Mouse (Mus musculus) ovary, postnatal 14 days (tissue): ENCODE measurements around the gene Kank2.
A peak's percentile ranks its signal among the peaks of the same experiment; 100 is the strongest.

Experiments
- DNase-seq: peaks from one replicate; pipeline ENCODE4 v3.0.0; 2022; ENCODE audit warnings: low spot score

The Kank2 gene

DNA sequence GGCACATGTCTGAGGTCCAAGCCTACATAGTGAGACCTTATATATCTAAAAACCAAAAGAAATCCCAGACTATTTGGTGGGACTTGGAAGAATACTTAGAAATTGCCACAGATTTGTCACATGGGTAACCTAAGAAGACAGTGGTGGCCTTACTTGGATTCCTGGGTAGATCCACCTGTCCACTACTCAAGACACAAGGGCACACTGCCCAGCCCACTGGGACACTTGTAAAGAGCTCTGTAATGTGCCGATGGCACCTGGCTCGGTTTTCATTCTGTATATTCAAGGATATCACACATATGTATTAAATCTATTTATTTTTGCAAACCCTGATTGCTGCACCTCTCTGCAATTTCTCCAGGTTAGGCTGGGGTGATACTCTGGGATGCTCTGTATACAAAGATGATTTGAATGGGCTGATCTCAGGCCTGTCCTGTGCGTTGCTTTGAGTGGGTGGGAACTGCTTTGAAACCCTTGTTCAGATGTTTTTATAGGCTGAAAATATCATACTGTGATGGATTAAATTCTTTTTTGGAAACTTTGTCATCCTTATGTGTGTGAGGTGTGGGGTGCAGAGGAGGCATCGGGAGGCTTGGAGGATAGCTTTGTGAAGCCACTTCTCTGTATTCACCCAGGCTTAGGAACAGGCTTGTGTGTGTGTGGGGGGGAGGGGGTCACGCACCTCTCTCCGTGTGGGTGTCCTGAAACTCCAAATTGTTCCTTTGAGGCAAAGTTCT lies 49.0 kb downstream of the Kank2 start:
- no peak for DNase-seq

DNA sequence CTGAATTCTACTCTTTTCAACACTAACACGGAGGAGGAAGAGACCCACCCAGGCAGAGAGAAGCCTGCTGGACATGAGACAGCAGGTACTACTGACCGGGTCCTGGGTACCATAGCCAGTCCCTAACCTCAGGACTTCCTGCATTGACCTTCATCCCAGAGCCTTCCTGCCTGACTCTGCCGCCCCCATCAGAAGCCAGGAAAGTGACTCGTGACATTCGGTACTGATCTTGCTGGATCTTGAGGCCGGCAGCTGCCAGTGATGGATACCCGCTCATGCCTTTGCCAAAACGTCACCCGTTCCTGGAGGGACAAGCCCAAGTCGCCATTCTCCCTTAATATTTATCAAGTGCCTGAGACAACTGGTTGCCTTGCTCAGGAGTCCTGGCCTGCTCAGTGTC lies 50.1 kb downstream of the Kank2 start:
- no peak for DNase-seq

DNA sequence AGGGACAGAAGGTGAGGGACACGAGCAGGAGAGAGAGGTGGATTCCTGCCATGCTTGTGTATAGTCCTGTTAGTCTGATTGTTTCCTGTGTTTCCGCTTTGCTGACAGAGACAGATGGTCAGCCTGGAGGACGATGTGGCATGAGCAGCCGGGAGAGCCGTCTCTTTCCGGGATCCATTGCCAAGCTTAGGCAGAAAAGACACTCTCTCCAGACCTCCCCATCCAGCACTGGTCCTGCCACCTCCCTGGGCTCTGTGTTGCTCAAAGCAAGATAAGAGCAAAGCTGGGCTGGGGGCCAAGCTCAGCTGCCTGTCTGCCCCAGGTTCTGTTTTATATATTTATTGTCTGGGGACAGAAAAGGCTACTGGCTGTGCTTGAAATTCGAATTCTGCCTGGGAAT lies 50.5 kb downstream of the Kank2 start:
- DNase-seq: peak; percentile 35

DNA sequence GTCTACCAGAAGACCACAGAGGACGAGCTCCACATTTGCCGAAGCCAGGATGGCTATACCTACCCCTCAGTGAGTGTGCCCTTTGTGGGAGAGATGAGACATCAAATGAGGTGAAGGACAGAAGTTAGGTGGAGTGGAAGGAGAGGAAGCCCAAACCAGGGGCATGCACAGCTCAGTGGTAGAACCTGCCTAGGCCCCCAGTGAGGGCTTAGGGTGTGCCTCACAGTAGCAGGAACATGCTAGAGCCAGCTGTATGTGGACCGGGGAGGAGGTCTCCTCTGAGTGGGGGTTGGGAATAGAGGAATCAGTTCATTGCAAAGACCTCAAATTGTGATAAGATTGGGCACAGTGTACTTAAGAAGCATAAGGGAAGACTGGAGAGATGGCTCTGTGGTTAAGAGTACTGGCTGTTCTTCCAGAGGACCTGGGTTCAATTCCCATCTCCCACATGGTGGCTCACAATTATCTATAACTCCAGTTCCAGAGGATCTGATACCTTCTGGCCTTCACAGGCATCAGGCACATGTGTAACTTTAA lies 51.2 kb downstream of the Kank2 start:
- no peak for DNase-seq

DNA sequence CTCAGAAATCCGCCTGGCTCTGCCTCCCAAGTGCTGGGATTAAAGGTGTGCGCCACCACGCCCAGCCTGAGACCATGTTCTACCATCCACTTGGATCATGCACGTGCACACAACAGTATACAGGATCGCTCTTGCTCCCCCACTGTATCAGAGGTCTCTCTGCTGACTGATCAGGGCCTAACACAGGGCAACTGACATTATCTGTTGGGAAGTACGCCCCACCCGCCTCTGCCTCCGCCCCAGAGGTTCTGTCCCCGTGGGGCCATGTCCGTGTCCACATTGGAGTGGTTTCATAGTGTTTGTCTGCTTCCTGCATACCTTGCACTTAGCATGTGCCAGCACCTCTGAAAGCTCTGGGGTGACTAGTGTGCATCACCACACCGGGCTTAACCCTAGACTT lies 57.0 kb downstream of the Kank2 start:
- no peak for DNase-seq

DNA sequence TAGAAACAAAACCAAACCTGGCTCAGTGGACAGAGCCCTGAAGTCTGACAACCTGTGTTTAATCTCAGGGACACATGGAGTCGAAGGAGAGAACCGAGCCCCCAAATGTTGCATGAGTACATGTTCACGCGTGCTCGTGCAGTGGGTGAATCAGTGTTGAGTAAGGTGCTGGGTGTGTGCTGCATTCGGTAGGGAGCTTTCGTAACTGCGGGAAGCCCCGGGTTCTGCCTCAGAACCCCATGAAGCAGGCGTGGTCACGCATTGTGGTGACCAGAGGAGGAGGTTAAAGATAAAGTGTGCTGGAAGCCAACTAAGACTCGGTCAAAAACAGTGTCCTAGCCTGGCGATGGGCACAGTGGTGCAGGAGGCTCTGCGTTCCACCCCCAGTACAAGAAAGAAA lies 58.1 kb downstream of the Kank2 start:
- DNase-seq: no peak

DNA sequence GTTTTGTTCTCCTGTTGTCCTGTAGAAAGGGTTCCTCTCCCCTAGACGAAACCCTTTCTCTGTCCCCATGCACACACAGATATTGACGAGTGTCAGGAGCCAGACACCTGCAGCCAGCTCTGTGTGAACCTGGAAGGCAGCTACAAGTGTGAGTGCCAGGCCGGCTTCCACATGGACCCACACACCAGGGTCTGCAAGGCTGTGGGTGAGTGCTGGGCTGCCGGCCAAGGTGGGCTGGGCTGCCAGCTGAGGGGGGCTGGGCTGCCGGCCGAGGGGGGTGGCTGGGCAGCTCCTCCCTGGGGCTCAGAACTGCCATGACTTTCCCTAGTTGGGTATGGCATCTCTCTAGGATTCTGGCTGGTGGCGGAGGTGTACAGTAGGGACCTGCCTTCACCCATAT lies 59.8 kb downstream of the Kank2 start:
- DNase-seq: no peak

DNA sequence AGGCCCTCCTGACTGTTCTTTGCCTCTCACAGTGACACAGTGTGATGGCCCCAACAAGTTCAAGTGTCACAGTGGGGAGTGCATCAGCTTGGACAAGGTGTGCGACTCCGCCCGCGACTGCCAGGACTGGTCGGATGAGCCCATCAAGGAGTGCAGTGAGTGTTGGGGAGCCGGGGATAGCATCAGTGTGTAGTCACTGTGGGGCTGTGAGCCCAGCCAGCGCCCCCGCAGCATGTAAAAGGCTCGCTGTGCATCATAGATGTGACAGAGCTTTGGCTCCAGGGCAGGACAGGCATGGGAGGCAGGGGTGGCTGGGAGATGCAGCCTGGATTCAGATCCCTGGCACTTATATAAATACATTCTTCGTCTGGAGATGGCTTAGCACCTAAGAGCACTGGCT lies 61.4 kb downstream of the Kank2 start:
- DNase-seq: no peak

DNA sequence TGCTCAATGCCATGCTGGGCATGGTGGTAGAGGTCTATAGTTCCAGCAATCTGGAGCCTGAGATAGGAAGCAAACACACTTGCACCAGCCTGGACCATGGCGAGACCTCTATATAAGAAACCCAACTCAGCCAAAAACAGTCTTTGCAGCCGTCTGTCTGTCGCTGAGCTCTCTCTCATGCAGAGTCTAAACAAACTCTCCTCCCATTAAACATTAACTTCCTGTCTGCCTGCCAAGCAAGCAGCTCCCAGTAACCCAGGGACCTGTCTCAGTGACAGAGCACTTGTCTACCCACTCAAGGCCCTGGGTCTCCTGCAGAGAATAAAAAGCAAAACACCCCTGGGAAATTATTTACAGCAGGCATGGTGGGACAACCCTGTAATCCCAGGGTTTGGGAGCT lies 62.0 kb downstream of the Kank2 start:
- DNase-seq: no peak

DNA sequence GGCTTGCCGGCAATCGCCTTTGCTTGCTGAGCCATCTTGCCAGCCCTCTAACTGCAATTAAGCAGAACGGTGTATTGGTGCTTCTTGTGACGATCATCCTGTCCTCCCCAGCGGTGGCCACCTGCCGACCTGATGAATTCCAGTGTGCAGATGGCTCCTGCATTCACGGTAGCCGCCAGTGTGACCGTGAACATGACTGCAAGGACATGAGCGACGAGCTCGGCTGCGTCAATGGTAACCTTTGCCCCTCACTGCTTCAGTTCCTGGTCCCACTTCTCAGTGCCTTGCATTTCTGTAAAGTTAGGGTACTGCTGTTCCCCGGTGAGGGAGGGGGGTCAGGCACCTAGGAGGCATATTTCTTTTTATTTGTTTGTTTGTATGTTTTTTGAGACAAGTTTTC lies 63.4 kb downstream of the Kank2 start:
- DNase-seq: no peak

DNA sequence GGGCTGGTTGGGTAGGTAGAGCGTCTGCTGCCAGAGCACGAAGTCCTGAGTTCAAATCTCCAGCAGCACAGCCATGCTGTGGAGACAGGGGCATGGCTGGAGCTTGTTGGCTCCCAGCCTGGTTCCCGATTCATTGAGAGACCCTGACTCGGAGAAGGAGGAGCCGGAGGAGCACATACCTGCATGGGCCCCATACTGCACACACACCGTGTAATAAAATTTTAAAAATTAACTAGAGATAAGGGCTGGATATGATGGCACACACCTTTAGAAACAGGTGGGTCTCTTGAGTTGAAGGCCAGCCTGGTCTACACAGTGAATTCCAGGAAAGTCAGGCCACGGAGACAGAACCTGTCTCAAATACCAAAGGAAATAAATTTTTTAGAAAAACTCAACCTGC lies 64.6 kb downstream of the Kank2 start:
- no peak for DNase-seq

DNA sequence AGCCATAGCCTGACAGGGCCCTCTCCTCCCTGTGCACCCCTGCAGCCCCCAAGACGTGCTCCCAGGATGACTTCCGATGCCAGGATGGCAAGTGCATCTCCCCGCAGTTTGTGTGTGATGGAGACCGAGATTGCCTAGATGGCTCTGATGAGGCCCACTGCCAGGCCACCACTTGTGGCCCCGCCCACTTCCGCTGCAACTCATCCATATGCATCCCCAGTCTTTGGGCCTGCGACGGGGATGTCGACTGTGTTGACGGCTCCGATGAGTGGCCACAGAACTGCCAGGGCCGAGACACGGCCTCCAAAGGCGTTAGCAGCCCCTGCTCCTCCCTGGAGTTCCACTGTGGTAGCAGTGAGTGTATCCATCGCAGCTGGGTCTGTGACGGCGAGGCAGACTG lies 65.1 kb downstream of the Kank2 start:
- DNase-seq: no peak

DNA sequence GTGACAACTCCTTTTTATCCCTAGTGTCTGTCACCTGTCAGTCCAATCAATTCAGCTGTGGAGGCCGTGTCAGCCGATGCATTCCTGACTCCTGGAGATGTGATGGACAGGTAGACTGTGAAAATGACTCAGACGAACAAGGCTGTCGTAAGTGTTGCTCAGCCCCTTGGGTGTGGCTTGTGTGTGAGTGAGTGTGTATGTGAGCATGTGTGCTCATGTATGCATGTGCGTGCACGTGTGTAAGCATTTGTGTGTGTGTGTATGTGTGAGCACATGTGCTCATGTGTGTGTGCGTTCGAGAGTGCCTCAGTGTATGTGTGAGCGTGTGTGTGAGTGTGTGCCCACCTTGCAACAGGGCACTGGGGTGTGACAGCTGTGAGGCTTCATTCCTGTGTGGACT lies 66.3 kb downstream of the Kank2 start:
- DNase-seq: no peak

DNA sequence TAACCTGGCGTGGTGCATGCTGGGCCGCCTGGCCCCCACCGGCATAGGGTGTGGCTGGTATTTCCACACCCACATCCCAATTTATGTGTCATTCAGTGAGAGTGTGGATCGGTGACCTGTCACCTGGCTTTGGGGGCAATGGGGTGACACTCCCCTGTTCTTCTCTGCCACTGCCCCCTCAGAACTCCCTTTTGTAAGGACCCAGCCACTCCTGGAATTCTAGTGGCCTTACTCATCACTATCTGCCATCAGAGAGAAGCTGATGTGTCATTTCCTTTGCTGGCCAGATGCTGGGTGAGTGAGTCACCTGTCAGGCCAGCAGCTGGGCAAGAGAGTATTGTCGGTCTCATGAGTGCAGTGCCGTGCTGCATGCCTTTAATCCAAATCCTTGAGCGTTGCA lies 69.3 kb downstream of the Kank2 start:
- DNase-seq: no peak

DNA sequence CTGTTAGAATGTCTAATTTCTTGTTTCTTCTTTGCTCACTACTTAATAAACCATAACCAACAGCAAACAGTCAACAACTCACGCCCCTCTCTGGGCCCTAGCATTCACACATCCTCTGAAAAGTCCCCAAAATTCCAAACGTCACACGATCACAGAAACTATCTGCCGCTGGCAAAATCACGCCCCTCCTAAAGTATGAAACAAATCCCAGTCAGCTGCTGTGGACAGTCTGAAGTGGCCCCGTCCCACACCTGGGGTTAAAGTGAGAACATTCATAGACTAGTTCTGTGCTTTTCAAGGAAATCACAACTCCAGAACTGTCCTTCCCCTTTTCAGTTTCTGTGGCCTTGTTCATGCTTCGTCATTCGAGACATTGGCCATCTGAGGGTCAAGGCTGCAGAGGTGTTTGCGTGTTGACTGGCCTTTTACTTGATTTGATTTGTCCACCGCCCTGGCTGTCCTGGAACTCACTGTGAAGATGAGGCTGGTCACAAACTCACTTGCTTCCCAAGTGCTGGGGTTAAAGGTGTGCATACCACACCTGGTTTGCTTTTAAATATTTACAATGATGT lies 70.2 kb downstream of the Kank2 start:
- DNase-seq: no peak

DNA sequence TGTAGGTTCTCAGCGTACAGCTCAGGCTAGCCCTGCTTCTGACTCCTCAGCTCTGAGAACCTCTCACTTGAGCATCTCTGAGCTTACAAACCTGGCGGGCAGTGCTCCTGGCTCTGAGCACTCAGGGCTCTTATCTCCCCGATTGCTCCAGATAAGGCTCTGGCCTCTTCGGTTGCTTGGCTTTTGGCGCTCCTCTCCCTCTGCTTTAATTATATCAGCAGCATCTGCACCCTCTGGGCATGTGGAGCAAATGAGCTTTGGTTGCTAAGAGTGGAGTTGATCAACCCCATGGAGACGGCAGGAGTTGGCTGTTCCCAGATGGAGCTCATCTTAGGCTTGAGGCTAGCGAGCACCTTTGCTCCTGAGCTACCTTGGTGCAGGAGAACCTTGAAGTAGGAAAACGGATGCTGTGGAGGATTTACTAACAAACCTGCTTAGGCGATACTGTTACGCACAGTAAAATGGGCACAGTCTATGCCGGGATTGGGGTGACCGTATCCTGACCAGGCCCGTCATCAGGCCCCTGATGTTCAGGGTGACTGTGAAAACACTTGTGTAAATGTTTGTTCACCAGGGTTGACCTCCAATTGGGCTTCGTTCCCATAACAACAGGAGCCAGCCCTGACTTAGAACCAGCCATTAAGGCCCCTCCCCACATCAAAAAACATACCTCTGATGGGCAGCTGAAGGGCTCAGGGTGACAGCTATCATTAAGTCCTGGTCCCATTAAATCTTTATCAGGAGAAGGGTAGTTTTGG lies 72.1 kb downstream of the Kank2 start:
- no peak for DNase-seq

DNA sequence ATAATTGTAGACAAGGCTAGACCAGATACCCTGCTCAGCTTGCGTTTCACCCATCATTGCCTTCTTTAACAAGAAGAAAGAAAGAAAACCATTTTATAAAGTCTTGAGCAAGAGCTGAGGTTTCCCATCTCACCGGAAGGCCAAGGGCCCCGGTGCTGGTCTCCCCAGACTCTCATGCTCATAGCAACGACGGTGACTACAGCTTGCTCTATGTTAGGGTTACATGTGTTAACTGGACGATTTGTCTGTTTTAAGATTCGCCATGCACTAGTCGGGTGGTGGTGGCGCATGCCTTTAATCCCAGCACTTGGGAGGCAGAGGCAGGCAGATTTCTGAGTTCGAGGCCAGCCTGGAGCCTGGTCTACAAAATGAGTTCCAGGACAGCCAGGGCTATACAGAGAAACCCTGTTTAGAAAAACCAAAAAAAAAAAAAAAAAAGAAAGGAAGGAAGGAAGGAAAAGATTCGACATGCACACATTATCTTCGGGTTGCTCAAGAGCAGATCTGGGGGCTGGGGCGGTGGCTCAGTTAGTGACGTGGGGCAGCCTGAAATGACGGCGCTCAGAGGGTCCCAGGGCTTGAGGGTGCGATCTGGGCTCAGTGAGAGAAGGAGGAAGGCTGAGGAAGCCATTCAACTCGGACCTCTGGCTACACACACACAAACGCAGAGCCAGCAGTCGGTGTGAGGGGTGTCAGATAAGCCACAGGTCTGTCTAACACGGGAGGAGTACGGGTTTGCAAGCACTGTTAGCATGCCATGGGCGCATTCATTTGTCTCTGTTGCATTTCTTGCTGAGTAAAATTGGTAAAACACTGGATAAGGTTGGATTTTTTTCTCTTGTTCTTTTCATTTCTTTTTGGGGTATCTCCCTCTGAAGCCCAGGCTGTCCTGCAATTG lies 73.1 kb downstream of the Kank2 start:
- DNase-seq: no peak

DNA sequence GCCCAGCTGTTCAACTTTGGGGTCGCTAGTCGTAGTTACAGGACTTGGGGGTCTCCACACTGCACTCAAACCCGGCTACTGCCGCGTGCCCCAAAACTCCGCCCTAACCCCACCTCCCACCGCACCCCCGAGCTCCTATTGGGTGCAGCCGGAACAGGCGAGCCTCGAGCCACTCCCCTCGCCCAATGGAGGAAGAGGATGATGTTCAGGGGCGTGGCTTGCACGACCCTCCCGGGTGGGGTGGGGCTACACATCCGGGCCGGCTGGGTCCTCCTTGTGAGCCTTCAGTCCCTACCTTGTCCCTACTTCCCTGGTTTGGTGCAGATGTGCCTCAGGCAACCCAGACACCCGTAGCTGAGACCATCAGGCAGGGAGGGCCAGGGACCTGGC lies 74.4 kb downstream of the Kank2 start:
- peak; percentile 81 for DNase-seq

DNA sequence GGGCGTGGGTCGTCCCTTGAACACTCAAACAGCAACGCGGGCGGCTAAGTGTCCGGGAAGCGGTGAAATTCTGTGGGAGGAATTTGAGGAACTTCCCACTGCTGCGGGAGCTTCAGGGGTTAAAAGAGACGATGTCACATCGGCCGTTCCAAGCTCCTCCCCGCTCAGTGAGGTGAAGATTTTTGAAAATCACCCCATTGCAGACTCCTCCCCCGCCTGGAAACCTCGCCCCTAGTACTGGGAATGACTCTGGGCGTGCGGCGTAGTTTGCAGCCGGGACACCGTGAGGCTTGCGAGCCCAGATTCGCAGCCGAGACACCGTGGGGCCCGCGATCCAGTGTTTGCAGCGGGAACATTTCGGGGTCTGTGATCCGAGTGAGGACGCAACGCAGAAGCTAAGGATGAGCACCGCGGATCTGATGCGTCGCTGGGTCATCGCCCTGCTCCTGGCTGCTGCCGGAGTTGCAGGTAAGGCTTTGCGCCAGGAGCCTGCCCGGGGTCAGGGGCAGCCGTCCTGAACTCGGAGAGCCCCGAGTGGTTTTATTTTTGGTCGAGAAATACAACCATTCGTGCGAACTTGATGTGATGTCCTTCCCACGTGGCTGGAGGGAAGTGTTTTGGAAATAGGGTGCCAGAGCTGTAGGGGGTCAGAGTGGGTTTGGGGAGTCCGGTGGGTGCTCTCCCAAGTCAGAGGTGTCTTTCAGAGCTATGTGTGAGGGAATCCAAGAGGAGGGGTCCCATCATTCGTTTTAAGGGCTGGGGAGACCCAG lies 75.0 kb downstream of the Kank2 start, which contains the start of gene Ldlr:
TSS of gene Ldlr (plus strand) at position 107 of the 770 bp plus-strand sequence.
- peak; percentile 70 for DNase-seq

DNA sequence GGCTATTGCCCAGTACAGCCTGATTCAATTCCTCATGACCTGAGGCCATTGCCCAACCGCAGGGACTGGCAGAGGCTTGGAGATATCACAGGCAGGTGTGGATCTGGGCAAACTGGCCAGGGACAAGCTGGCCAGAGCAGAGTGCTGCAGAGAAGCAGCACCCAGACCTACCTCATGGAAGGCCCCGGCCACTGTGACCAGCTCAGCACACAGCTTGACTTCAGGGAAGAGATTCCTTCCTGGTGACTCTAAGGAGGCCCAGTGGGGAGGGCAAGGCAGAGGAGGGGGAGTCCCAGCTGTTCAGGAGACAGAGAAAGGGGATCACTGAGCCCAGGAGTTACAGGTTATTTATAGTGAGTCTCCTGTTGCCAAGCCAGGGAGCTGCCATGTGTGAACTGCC lies 77.5 kb downstream of the Kank2 start:
- DNase-seq: no peak

DNA sequence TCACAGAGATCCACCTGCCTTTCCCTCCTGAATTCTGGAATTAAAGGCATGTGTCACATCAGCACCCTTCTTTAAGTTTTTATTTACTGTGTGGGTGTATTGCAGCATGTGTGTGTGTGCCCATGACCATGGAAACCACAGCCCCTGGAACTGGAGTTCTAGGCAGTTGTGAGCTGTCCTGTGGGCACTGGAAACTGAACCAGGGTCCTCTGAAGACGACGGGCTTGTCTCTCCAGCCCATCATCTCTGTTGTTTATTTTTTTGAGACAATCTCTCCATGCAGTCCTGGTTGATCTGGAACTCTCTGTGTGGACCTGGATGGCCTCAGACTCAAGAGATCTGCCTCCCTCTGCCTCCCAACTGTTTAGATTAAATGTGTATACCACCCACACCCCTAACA lies 81.5 kb downstream of the Kank2 start:
- no peak for DNase-seq
